Mouse (Mus musculus) embryonic facial prominence, embryonic 15.5 days (tissue): ENCODE measurements around the gene Zfp672. TPM values are rescaled to one million over a fixed set of nuclear protein-coding genes. Genes with fewer than 3 reads are reported as not detected.

ENCODE experiments used
- ATAC-seq: fragments of 200-750 bp; cut with Nextera tagmentation; 2 replicates; pipeline ENCODE4 v1.8.0; 2017; ENCODE audit warnings: low read depth, moderate TSS enrichment; ENCODE audit not compliant: insufficient number of reproducible peaks, low FRiP score, low TSS enrichment
- H3K27ac ChIP-seq: fragments of 300-500 bp; sonication (generic); replicated peaks from 2 replicates; pipeline ENCODE4 v1.5.1; 2015; ENCODE audit warnings: mild to moderate bottlenecking, inconsistent platforms
- H3K27me3 ChIP-seq: fragments of 300-500 bp; sonication (generic); 2 replicates; pipeline ENCODE4 v1.6.1; 2015; ENCODE audit warnings: inconsistent platforms
- H3K36me3 ChIP-seq: fragments of 300-500 bp; sonication (generic); 2 replicates; pipeline ENCODE4 v1.6.1; 2015; ENCODE audit warnings: mild to moderate bottlenecking, inconsistent platforms
- H3K4me1 ChIP-seq: fragments of 300-500 bp; sonication (generic); 2 replicates; pipeline ENCODE4 v1.6.1; 2015; ENCODE audit warnings: inconsistent platforms
- H3K4me2 ChIP-seq: fragments of 300-500 bp; sonication (generic); replicated peaks from 2 replicates; pipeline ENCODE4 v1.6.1; 2015; ENCODE audit warnings: mild to moderate bottlenecking, inconsistent platforms
- H3K4me3 ChIP-seq: fragments of 300-500 bp; sonication (generic); replicated peaks from 2 replicates; pipeline ENCODE4 v1.5.1; 2015; ENCODE audit warnings: mild to moderate bottlenecking, inconsistent platforms
- H3K9ac ChIP-seq: fragments of 300-500 bp; sonication (generic); 2 replicates; pipeline ENCODE4 v1.6.1; 2015; ENCODE audit warnings: inconsistent platforms
- H3K9me3 ChIP-seq: fragments of 300-500 bp; sonication (generic); replicated peaks from 2 replicates; pipeline ENCODE4 v1.6.1; 2016; ENCODE audit warnings: inconsistent platforms
- WGBS: fragments of 180-500 bp; shearing (Covaris S2); methylation state at CpG from one replicate; pipeline ENCODE4 v1.1.7; 2015; 5-methylcytosine and 5-hydroxymethylcytosine counted together
- polyA plus RNA-seq: library from polyadenylated mRNA; unstranded; fragments of >200 nt; fragmentation: Nextera tagmentation; extraction: Ambion mirVana; gene quantifications from 2 replicates; pipeline ENCODE4 v1.2.1, GENCODE M21; 2015

The Zfp672 gene
- polyA plus RNA-seq, 1 experiment from 2014 or later = 41.0 TPM

- 82% methylated on average over 3 of the region's 3 CpGs for WGBS
- H3K4me1 ChIP-seq = peaks cover 27% of the 10 kb centered on the region
- no peak overlapping the region for H3K9ac ChIP-seq
These were observed 5.4 kb downstream of the Zfp672 start for GRCm38 (mm10) chr11:58324614-58325229.

GRCm38 (mm10) chr11:58323570-58324340, 6.4 kb downstream of the Zfp672 start:
- H3K4me1 ChIP-seq = peaks cover 18% of the 10 kb centered on the region
- no peaks in the 10 kb centered on the region for H3K27me3 ChIP-seq
- peak overlapping the region; percentile 70 for H3K9ac ChIP-seq
- WGBS = 14% methylated on average over 24 of the region's 24 CpGs
- H3K36me3 ChIP-seq = peaks cover 34% of the 10 kb centered on the region
- H3K4me3 ChIP-seq = peak overlapping the region; percentile 76
- H3K27ac ChIP-seq = peak overlapping the region; percentile 97
- H3K4me2 ChIP-seq = peak overlapping the region; percentile 89
- H3K9me3 ChIP-seq = 0 out of 2 replicates have a peak, but pooled peaks cover 3% of the 10 kb centered on the region
- no peak for ATAC-seq

More at GRCm38 (mm10) chr11:58324614-58325229, 5.4 kb downstream of the Zfp672 start:
- H3K36me3 ChIP-seq = peaks cover 27% of the 10 kb centered on the region
- H3K4me3 ChIP-seq = no peak overlapping the region
- no peak overlapping the region for H3K4me2 ChIP-seq
- H3K27me3 ChIP-seq = no peaks in the 10 kb centered on the region
- H3K9me3 ChIP-seq = 0 out of 2 replicates have a peak, but pooled peaks cover 3% of the 10 kb centered on the region
- H3K27ac ChIP-seq = no peak overlapping the region
- ATAC-seq = no peak

GRCm38 (mm10) chr11:58322824-58323569, 7.1 kb downstream of the Zfp672 start:
- WGBS = under 1% methylated on average over 60 of the region's 63 CpGs
- H3K36me3 ChIP-seq = peaks cover 38% of the 10 kb centered on the region
- H3K27me3 ChIP-seq = no peaks in the 10 kb centered on the region
- H3K9ac ChIP-seq = peak overlapping the region; percentile 70
- peaks cover 15% of the 10 kb centered on the region for H3K4me1 ChIP-seq
- H3K4me2 ChIP-seq = peak overlapping the region; percentile 89
- peak overlapping the region; percentile 76 for H3K4me3 ChIP-seq
- peak overlapping the region; percentile 97 for H3K27ac ChIP-seq
- ATAC-seq = peak; percentile 98
- H3K9me3 ChIP-seq = 0 out of 2 replicates have a peak, but pooled peaks cover 3% of the 10 kb centered on the region

- 72% methylated on average over 28 of the region's 28 CpGs for WGBS
- ATAC-seq = no peak
- no peaks in the 10 kb centered on the region for H3K9me3 ChIP-seq
- peaks cover 5% of the 10 kb centered on the region for H3K4me1 ChIP-seq
- H3K27ac ChIP-seq = no peak overlapping the region
- H3K36me3 ChIP-seq = peaks cover 58% of the 10 kb centered on the region
- H3K9ac ChIP-seq = no peak overlapping the region
- no peak overlapping the region for H3K4me3 ChIP-seq
- H3K4me2 ChIP-seq = no peak overlapping the region
- no peaks in the 10 kb centered on the region for H3K27me3 ChIP-seq
These were observed 13.3 kb downstream of the Zfp672 start for GRCm38 (mm10) chr11:58316768-58317390.

- H3K36me3 ChIP-seq = peaks cover 63% of the 10 kb centered on the region
- H3K4me3 ChIP-seq = no peak overlapping the region
- no peaks in the 10 kb centered on the region for H3K4me1 ChIP-seq
- WGBS = 84% methylated on average over 17 of the region's 17 CpGs
- no peaks in the 10 kb centered on the region for H3K27me3 ChIP-seq
- H3K4me2 ChIP-seq = no peak overlapping the region
- ATAC-seq = no peak
- H3K9me3 ChIP-seq = no peaks in the 10 kb centered on the region
- H3K27ac ChIP-seq = no peak overlapping the region
- H3K9ac ChIP-seq = no peak overlapping the region
These were observed 13.8 kb downstream of the Zfp672 start for GRCm38 (mm10) chr11:58316344-58316743.

GRCm38 (mm10) chr11:58315536-58316168, 14.5 kb downstream of the Zfp672 start:
- no peaks in the 10 kb centered on the region for H3K27me3 ChIP-seq
- no peak overlapping the region for H3K4me3 ChIP-seq
- H3K4me2 ChIP-seq = no peak overlapping the region
- no peak overlapping the region for H3K27ac ChIP-seq
- no peaks in the 10 kb centered on the region for H3K4me1 ChIP-seq
- H3K9me3 ChIP-seq = no peaks in the 10 kb centered on the region
- ATAC-seq = no peak
- H3K36me3 ChIP-seq = peaks cover 63% of the 10 kb centered on the region
- WGBS = 91% methylated on average over 5 of the region's 5 CpGs
- no peak overlapping the region for H3K9ac ChIP-seq

- Histone ChIP-seq H3K4me1 (no peaks in the 10 kb centered on the region), H3K27me3 (no peaks in the 10 kb centered on the region), H3K9ac (no peak overlapping the region), H3K36me3 (peaks cover 55% of the 10 kb centered on the region), H3K27ac (no peak overlapping the region), H3K4me2 (no peak overlapping the region), H3K9me3 (no peaks in the 10 kb centered on the region), H3K4me3 (no peak overlapping the region)
- 77% methylated on average over 6 of the region's 6 CpGs for WGBS
- no peak for ATAC-seq
These were observed 16.1 kb downstream of the Zfp672 start for GRCm38 (mm10) chr11:58314069-58314468.

- Histone ChIP-seq H3K4me1 (peaks cover 15% of the 10 kb centered on the region), H3K4me3 (no peak overlapping the region), H3K9ac (no peak overlapping the region), H3K36me3 (peaks cover 10% of the 10 kb centered on the region; the same call in 1 of the 2 replicates), H3K27ac (no peak overlapping the region), H3K4me2 (no peak overlapping the region), H3K27me3 (no peaks in the 10 kb centered on the region), H3K9me3 (no peaks in the 10 kb centered on the region)
- WGBS = 94% methylated on average over 9 of the region's 9 CpGs
- ATAC-seq = no peak
These were observed 21.5 kb downstream of the Zfp672 start for GRCm38 (mm10) chr11:58308661-58309060.

GRCm38 (mm10) chr11:58307411-58308080, 22.6 kb downstream of the Zfp672 start:
- WGBS = under 1% methylated on average over 42 of the region's 42 CpGs
- Histone ChIP-seq H3K9ac (peak overlapping the region; percentile 31), H3K36me3 (peaks cover 10% of the 10 kb centered on the region; the same call in 1 of the 2 replicates), H3K9me3 (no peaks in the 10 kb centered on the region), H3K4me1 (peaks cover 18% of the 10 kb centered on the region), H3K27ac (peak overlapping the region; percentile 91), H3K4me3 (peak overlapping the region; percentile 48), H3K4me2 (peak overlapping the region; percentile 94), H3K27me3 (no peaks in the 10 kb centered on the region)
- ATAC-seq = peak; percentile 74

GRCm38 (mm10) chr11:58306860-58307308, 23.3 kb downstream of the Zfp672 start, which contains the start of gene Zfp692:
TSS of gene Zfp692 (plus strand) at chr11:58307069.
- H3K9me3 ChIP-seq = no peaks in the 10 kb centered on the region
- peak within 1 kb of the TSS; percentile 31 for H3K9ac ChIP-seq
- peak; percentile 62 for ATAC-seq
- H3K4me2 ChIP-seq = peak within 1 kb of the TSS; percentile 94
- H3K27ac ChIP-seq = peak within 1 kb of the TSS; percentile 91
- H3K36me3 ChIP-seq = peaks cover 10% of the 10 kb centered on the region; the same call in 1 of the 2 replicates
- H3K4me1 ChIP-seq = peaks cover 18% of the 10 kb centered on the region
- peak within 1 kb of the TSS; percentile 48 for H3K4me3 ChIP-seq
- no peaks in the 10 kb centered on the region for H3K27me3 ChIP-seq
- under 1% methylated on average over 34 of the region's 34 CpGs for WGBS
